Comparison of ENCODE assay signal across 12 mouse cellular contexts in genomic region chr10:98978766-98979165, GRCm38 (mm10).
A peak's percentile ranks its signal among the peaks of the same experiment; 100 is the strongest.
DNase-seq lines count a peak whose midpoint lies in the region.
"Had no signal": no experiment of that assay in that cellular context is flagged by ENCODE, and none has a peak within 500 bp of the region (broad histone marks: within the 10 kb centered on the region; RNA-seq: fewer than 3 reads in every experiment).

No protein-coding gene starts in this region.

- peak; percentile 37 to 75 for DNase-seq in frontal cortex, adult 2 months (ENCODE audit: extremely low spot score in 1 of 2, low spot score in 1 of 2)
- no peak for DNase-seq in frontal cortex, postnatal 10 days (ENCODE audit: low spot score in 2 of 2)
- peak; percentile 39 to 48 for DNase-seq in left cerebral cortex, adult 18-20 months (ENCODE audit: low spot score in 2 of 2)
- no peak for DNase-seq in left cerebral cortex, postnatal 10 days (ENCODE audit: extremely low spot score in 1 of 2, low spot score in 2 of 2)
- DNase-seq in right cerebral cortex, adult 18-20 months, result peak; percentile 71
- no peak for DNase-seq in right cerebral cortex, postnatal 4 days
- DNase-seq: adrenal gland, postnatal 14 days; cerebellum, adult 18-20 months; cerebellum, postnatal 14 days; embryo, embryonic 11 days; gastrocnemius, postnatal 10 days; heart, adult 2 months had no signal

- intact Hi-C loops in left cerebral cortex, postnatal 10 days (cut with DNase I), result no loop called here

Comparison
In these comparisons a context has a peak if more than half of its experiments do, and no peak if none do; other contexts are left out.
1. DNase-seq: peak in frontal cortex, adult 2 months (2 of 2), left cerebral cortex, adult 18-20 months (2 of 2) and right cerebral cortex, adult 18-20 months (single experiment); none in frontal cortex, postnatal 10 days (0 of 2), left cerebral cortex, postnatal 10 days (0 of 2) and right cerebral cortex, postnatal 4 days (single experiment).